Mouse (Mus musculus) gastrocnemius, postnatal 36 days (tissue): ENCODE results near the gene Gpr1. TPM values are rescaled to one million over a fixed set of nuclear protein-coding genes. Genes with fewer than 3 reads are reported as not detected.

Source experiments
- DNase-seq, 2 experiments: peaks; one replicate each; pipeline ENCODE4 v3.0.0; 2022
- intact Hi-C: fragments of 180-260 bp; cut with DNase I; formaldehyde crosslinking; loops from one replicate; pipeline ENCODE4 v1.15.1; 2025
- long read RNA-seq, 2 experiments: library from polyadenylated mRNA; stranded (forward); transcript quantifications; one replicate each; pipeline ENCODE4 v2.0.0; 2021
- total RNA-seq, 2 experiments: library from RNA; stranded (reverse); gene quantifications; 2 replicates each; pipeline ENCODE4 v1.2.3; 2021

Gpr1 gene
- under 1 TPM; 0.17 to 0.48 TPM for total RNA-seq
- long read RNA-seq, experiment 1 = 0 reads
- long read RNA-seq, experiment 2, partial matches to known transcripts = 0 of 1 reads
- long read RNA-seq, experiment 2, other reads (novel, unspliced or antisense) = 0 of 1 reads

DNA sequence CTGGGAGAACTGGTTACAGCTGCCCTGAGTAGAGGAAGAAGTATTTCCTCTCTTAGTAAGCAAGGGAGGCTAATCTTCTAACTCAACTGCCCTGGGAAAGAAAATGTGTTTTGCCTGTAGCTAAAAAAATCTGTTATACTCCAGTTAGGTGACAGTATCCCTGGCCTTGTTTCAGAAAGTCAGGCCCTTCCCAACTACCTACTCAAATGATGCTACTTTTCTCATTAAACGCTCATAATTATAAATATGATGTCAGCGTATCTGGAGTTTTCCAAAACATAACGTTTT is at the start of gene Gpr1:
Gene Gpr1 (minus strand): TSS at position 273 of the 288 bp plus-strand sequence.
- intact Hi-C loops = no loop called here
- no peak for DNase-seq

DNA sequence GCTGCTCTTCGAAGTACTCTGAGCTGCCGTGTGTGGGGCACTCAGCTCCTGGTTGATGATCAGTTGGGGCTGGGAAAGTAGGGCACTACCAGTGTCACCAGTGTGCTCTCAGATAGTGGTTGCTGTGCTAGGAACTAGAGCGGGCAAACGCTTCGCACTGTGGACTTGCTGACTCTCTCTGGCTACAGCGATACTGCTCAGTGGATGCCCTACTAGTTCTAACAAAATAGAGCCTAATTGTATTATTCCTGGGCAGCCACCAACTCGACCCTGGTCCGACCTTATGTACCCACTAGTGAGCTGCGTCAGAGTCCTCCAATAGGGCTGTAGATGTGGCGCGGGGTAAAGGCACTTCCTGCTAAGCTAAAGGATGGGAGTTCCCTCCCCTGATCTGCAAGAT is 49.3 kb upstream of the Gpr1 start:
- no peak for DNase-seq
- intact Hi-C loops = no loop called here

GRCm38 (mm10) chr1:63261041-63261590 is 46.8 kb upstream of the Gpr1 start:
- intact Hi-C loops = no loop called here
- no peak for DNase-seq

DNA sequence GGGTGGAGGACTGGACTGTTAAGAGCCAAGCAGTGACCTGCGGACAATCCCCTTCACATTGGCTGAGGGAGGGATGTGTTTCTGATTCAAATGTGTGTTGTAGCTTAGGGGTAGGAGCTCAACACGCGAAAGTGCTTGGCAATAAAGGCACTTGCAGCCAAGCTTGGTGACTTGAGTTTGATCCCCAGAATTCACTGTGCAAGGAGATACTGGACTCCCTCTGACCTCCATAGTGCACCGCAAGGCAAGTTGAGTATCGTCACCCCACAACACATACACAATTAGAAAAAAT is 46.3 kb upstream of the Gpr1 start:
- no peak for DNase-seq
- intact Hi-C loops = no loop called here

DNA sequence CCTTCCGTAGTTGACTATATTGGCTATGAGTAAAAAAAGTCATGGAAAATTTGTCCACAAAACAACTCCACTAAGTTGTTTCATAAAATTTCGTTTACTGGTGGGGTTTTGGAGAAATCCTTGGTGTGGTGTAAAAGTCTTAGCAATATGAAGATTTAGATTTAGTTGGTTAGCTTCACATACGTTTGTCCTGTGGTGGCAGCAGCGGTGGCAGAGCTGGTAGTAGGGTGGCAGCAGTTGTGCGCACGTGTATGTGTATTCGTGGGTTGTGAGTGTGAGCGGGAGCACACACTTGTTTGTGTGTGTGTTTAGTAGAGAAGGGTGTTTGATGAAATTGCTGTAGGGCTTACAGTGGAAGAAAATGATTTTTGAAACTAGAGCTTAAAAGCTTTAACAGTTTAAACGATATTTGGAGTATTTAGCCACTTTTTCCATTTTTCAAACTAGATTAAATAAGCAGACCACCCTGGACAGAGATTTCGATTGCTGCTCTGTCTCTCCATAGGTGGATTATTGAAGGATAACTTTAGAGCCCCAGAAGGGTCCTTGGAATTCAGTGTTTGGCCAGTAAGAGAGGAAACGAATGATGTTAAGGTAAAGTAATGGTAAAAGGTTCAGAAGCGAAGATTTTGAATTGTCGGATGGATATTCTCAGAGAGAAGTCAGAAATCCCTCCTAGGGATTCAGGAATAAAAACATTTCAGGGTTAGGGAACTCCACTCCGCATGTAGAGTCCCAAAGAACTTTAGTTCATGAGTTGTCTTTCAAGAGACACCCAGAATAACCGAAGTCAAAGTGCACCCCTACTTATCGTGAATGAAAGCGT is 45.8 kb upstream of the Gpr1 start:
- intact Hi-C loops = no loop called here
- no peak for DNase-seq

- no peak for DNase-seq
- intact Hi-C loops = no loop called here
Observed at GRCm38 (mm10) chr1:63259271-63259830, 45.0 kb upstream of the Gpr1 start.

- intact Hi-C loops = no loop called here
- no peak for DNase-seq
Observed at GRCm38 (mm10) chr1:63258501-63258900, 44.2 kb upstream of the Gpr1 start.

- DNase-seq = no peak
- intact Hi-C loops = no loop called here
Observed at GRCm38 (mm10) chr1:63256083-63256482, 41.7 kb upstream of the Gpr1 start.

DNA sequence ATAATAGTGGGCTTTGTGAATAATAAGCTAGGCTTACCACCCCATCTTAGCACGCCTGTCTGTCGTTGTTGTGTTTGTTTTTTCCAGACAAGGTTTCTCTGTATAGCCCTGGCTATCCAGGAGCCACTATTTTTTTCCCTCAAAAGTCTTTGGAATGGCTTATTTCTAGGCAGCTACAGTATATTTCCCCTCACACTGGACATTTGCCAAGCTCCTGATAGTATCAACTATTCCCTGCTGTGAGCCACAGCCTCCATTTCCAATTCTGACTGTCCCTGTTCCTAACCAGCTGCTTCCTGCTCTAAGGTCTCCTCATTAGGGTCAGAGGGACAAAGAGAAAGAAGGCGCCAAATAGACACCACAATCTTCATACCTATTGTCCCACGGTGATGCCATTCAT is 40.8 kb upstream of the Gpr1 start:
- intact Hi-C loops = no loop called here
- DNase-seq = no peak

DNA sequence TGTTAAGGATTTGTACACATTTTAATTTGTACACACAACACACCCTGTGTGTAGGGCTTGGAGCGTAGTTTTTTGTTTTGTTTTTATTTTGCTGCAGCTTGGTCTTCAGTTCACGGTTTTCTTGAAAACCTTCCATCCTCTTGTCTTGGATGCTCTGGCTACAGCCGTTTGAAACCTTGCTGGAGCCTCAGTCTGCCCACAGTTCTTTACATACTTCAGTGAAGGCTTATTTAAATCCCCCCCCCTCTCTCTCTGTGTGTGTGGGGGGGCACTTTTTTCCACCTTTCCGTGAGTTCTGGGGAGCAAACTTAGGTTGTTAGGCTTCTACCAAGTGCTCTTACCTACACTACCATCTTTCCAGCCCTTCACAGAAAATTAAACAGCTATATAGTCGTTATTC is 38.9 kb upstream of the Gpr1 start:
- intact Hi-C loops = loop anchor here (5.0 kb wide), 1 partner anchor 71 kb away; no protein-coding TSS in a partner anchor
- DNase-seq = no peak

GRCm38 (mm10) chr1:63252351-63253209 is 38.2 kb upstream of the Gpr1 start:
- DNase-seq = peak in 1 of 2 experiments; percentile 8
- intact Hi-C loops = loop anchor here (5.0 kb wide), 1 partner anchor 70 kb away; no protein-coding TSS in a partner anchor

DNA sequence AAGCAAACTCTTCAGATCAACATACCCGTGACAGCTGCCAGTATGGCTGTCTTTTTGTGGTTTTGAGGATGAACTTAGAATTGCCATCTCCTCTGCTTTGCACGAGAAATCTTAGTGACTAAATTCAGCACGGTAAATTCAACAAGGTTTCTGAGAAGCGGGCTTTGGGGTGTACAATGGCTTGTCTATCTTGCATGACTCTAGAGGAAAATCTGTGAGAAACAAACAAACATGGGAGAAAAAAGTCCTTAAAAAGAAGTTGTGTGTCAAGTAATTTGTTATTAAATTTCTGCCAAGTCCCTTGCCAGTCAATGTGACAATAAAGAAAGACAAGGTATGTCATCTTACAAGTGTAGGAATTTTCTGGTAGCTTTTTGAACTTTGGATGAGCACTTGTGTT is 34.9 kb upstream of the Gpr1 start:
- intact Hi-C loops = no loop called here
- DNase-seq = no peak

DNA sequence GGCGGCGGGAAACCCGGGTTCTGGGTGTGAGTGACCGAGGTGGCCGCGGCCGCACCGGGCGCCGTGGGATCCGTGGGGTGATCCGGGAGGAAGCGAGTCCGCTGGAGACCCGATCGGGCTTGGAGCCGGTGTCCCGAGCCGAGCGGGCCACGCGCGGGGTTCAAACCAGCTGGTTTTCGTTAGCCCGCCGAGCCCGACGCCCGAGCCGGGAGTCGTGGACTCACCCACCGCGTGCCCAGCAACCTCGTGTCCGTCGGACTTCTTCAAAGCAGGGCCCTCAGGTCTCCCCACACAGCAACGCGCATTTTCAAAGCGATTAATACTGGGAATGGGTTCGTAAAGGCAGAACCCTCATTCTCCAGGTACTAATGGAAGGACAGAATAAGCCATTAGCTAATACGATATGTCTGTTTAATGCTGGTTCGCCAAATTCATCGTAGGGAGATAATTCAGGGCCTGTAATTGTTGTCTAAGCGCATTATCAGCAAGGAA is 34.1 kb upstream of the Gpr1 start:
- no peak for DNase-seq

DNA sequence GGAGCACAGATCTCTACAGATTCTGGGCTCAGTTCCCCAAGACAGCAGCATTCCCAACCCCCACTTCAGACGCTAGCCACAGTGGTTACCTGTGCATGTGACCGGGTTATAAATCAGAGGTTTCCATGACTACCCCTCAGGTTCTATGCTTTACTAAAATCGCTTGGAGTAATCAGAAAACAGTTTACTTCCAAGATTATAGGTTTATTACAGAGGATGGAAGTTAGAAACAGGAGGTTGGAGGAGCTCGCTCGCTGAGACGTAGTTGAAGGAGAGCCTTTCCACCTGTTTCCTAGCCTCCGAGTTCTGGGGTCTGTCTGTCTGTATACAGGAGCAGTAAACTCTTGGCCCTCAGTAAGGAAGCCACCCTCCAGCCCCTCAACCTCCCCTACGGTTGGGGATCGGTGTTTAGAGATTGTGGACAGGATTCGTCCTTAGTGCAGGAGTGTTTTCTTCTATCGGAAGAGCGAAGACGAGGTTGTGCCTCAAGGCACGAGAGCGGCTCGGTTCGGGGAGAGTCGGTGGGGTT is 33.6 kb upstream of the Gpr1 start:
- intact Hi-C loops = no loop called here
- DNase-seq = no peak

More for the DNA sequence above, 34.1 kb upstream of the Gpr1 start:
- intact Hi-C loops = no loop called here

GRCm38 (mm10) chr1:63246862-63247521 is 32.6 kb upstream of the Gpr1 start:
- DNase-seq = no peak
- intact Hi-C loops = no loop called here

GRCm38 (mm10) chr1:63243854-63244253 is 29.5 kb upstream of the Gpr1 start:
- no peak for DNase-seq
- intact Hi-C loops = no loop called here

DNA sequence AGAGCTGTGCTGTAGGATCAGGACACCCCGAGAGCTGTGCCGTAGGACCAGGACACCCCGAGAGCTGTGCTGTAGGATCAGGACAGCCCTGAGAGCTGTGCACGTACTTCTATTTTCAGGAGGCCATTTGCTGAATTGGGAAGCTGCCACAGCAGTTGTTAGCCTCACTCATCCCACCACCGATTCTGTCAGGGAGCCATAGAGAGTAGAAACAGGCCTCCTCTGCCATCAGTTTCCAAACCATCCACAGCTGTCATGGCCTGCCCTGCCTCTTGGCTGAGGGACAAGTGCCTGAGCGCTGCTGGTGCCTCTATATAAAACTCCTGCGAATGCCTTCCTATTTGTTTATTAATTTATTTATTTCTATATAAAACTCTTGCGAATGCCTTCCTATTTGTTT is 25.4 kb upstream of the Gpr1 start:
- DNase-seq = peak in 1 of 2 experiments; percentile 33
- intact Hi-C loops = loop anchor here (5.0 kb wide), 1 partner anchor 52 kb away; no protein-coding TSS in a partner anchor

- intact Hi-C loops = loop anchor here (5.0 kb wide), 1 partner anchor 52 kb away; no protein-coding TSS in a partner anchor
- no peak for DNase-seq
Observed at GRCm38 (mm10) chr1:63239305-63239704, 25.0 kb upstream of the Gpr1 start.

GRCm38 (mm10) chr1:63237371-63237770 is 23.0 kb upstream of the Gpr1 start:
- no peak for DNase-seq
- intact Hi-C loops = loop anchor here (5.0 kb wide), 1 partner anchor 50 kb away; no protein-coding TSS in a partner anchor

DNA sequence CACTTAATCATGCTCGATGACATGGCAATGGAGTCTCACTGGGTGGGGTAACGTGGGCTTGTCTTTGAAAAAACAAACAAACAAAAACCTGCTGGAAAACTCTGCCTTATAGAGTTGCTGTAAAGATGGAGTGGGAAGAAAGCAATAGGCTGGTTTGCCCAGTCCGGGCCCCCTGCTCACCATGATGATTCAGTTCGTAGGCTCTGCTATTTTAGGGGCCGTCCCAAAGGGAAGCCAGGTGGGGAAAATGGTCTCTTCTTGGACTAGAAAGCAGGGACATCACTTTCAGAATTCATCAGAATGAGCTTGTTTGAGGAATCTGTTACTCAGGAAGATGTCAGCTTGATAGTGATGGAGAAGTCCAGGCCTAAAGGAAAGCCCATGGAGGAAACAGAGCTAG is 12.9 kb upstream of the Gpr1 start:
- no peak for DNase-seq
- intact Hi-C loops = no loop called here
